Mouse (Mus musculus): Measurements from ENCODE around the gene Atg4d.

DNA sequence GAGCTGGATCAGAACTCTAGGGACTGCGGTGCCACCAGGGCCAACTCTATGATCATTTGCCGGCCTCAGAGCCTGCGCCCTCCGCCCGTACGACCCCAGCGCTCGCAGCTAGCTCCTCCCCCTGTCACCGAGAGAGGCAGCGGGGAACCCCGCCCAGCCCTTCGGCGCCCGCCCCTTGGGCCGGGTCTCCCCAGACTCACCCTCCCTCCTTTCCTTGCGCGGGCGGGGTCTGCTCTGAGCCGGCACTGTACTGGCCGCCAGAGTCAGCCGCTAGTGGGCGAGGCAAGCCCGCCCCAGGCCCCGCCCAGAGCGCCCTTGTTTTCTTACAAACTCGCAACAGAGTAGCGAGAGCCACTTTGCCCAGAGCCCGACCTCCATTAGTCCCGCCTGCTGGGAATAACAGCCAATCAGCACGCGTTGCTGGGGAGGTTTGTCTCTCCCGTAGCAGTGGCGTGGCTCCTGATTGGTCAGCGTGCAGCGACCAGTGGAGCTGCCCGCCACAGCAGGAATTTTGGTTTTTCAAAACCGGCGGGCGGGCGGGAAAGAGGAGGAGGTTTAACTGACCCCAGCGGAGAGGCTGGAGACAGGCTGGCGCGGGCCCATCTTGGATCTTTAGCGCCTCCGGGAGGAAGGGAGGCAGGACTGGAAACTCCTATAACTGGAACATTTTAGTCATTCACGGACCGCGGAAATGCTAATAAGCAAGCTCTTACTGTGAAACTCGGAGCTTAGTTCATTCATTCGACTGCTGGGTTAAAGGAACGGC lies 26.1 kb downstream of the Atg4d start, which contains the start of gene Cdkn2d:
- TF ChIP-seq POLR2A (IDR thresholded peaks at IDR 0.05; ENCODE audit: extremely low read depth, insufficient read depth, low read length) (0 out of 2 replicates have a peak, but pooled peaks have one; percentile 38), CTCF (IDR thresholded peaks at IDR 0.05; ENCODE audit: low read depth, low read length) (peak; percentile 70)
